Mouse (Mus musculus): ENCODE measurements around the gene Abi2. TPM values are rescaled to one million over a fixed set of nuclear protein-coding genes. Genes with fewer than 3 reads are reported as not detected.

The Abi2 gene
- 7.5 and 11.1 TPM in 2 replicates for polyA plus RNA-seq (2012; rRNA removed)

DNA sequence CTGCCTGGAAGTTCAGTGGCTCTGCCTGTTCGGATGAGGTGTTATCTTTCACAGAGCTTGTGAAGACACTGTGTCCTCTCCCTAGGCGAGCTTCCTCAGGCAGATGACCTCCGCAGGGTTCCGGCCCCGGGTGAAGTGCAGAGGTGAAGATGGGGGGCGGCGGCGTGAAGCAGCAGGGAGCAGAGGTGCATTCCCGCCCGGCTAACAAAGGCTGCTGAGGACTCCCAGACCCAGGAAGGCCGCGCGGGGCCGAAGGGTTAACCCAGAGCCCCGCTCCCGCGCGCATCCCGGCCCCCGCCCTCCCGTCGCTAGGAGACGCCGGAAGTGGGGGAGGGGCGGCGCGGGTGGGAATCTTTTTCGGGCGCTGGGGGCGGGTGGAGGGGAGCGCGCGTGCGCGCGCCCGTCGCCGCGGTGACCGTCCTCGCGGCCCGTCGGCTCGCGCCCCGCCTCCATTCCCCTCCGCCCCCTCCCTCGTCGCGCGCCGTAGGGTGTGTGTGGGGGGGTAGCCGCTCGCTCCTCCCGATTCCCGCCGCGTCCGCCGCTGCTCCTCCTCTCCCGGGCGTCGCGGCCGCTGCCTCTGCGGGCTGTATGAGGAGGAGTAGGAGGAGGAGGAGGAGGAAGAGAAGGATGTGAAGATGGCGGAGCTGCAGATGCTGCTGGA, at the start of gene Abi2:
Abi2 (plus strand) TSS at position 452 of the 661 bp plus-strand sequence.

Other genes with a start within 250 kb of the Abi2 start
- gene Nbeal1, start 229.0 kb upstream of the Abi2 start, polyA plus RNA-seq (2012; rRNA removed): 1.3 and 1.4 TPM in 2 replicates
- 2.6 and 4.2 TPM in 2 replicates for gene Cyp20a1, start 66.3 kb upstream of the Abi2 start, polyA plus RNA-seq (2012; rRNA removed)
- 4.5 and 5.4 TPM in 2 replicates for gene Raph1, start 157.5 kb downstream of the Abi2 start, polyA plus RNA-seq (2012; rRNA removed)

All from ovary, adult 2 months (tissue).